16 mouse cellular contexts compared by ENCODE assay signal in the genomic region with DNA sequence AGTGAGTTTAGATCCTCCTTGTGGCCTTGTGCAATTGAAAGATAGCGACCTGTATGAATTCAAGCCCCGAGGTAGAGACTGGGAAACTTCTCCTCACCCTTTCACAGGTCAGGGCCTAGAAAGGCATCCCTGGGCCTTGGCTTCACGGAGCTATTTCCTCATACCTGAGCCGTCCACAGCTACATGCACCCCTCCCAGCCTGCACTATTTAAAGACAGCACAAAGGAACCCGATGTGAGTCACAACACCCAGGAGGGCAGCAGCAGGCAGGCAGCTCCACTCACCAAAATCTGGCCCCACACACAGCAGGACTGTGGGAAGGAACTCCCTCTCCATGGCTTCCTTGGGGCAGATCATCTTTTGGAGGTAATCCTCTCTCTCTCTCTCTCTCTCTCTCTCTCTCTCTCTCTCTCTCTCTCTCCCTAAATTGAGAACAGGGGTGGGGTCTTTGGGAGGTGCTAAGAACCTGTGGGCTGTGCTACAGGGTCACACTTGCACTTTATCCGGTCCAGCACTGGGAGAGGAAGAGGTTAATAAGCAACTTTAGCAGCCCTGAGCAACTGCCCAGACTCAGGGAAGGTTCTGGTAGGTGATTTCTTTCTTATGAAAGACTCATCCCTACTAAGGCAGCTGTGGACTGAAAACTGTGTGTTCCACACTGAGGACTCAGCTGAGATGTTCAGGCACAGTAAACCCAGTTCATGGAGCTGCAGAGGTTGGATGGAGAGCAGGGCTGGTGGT. TPM values are rescaled to one million over a fixed set of nuclear protein-coding genes. Genes with fewer than 3 reads are reported as not detected.
DNase-seq lines count a peak whose midpoint lies in the region; ATAC-seq and TF ChIP-seq lines count a peak whose summit lies in the region.
"Had no signal": no experiment of that assay in that cellular context is flagged by ENCODE, and none has a peak within 500 bp of the region (broad histone marks: within the 10 kb centered on the region; RNA-seq: fewer than 3 reads in every experiment).

TSS of gene Vtcn1 (plus strand) at position 235 of the 741 bp plus-strand sequence.

- no peaks in the 10 kb centered on the region for H3K36me3 ChIP-seq in hindbrain, embryonic 10.5 days
- H3K36me3 ChIP-seq in hindbrain, embryonic 11.5 days (ENCODE audit: control insufficient read depth, insufficient read depth, low read length) = no peaks in the 10 kb centered on the region
- no peaks in the 10 kb centered on the region for H3K36me3 ChIP-seq in lung, postnatal 0 days (ENCODE audit: insufficient read depth, low read length)
- H3K36me3 ChIP-seq in stomach, embryonic 14.5 days (ENCODE audit: control insufficient read depth, insufficient read depth, low read length) = no peaks in the 10 kb centered on the region

- H3K4me2 ChIP-seq in hindbrain, embryonic 11.5 days (replicated peaks; ENCODE audit: low read depth, low read length) = no peak within 1 kb of the TSS
- no peak within 1 kb of the TSS for H3K4me2 ChIP-seq in lung, postnatal 0 days (replicated peaks; ENCODE audit: low read depth, low read length)
- H3K4me2 ChIP-seq in stomach, embryonic 14.5 days (replicated peaks; ENCODE audit: low read depth, low read length) = no peak within 1 kb of the TSS
- H3K4me2 ChIP-seq: heart, embryonic 11.5 days had no signal

- no peaks in the 10 kb centered on the region for H3K27me3 ChIP-seq in hindbrain, embryonic 10.5 days (ENCODE audit: insufficient read depth, poor library complexity, severe bottlenecking)
- no peaks in the 10 kb centered on the region for H3K27me3 ChIP-seq in hindbrain, embryonic 11.5 days (ENCODE audit: control insufficient read depth, insufficient read depth, low read length)
- H3K27me3 ChIP-seq in lung, postnatal 0 days (replicated peaks; ENCODE audit: insufficient read depth, low read length) = no peaks in the 10 kb centered on the region
- no peaks in the 10 kb centered on the region for H3K27me3 ChIP-seq in Patski
- H3K27me3 ChIP-seq in stomach, embryonic 14.5 days (ENCODE audit: control insufficient read depth, insufficient read depth, low read length) = no peaks in the 10 kb centered on the region

- peak within 1 kb of the TSS; percentile 29; the same call in 1 of the 2 replicates for H3K27ac ChIP-seq in hindbrain, embryonic 10.5 days
- no peak within 1 kb of the TSS for H3K27ac ChIP-seq in hindbrain, embryonic 11.5 days (ENCODE audit: low read depth, low read length)
- no peak within 1 kb of the TSS for H3K27ac ChIP-seq in lung, postnatal 0 days (ENCODE audit: low read length)
- H3K27ac ChIP-seq in stomach, embryonic 14.5 days (ENCODE audit: low read length) = no peak within 1 kb of the TSS
- H3K27ac ChIP-seq: liver, embryonic 14.5 days had no signal

- in situ Hi-C loops in Patski (cut with MboI; ENCODE audit: low pct_unique_long_range_greater_than_20kb) = no loop called here

- POLR2A ChIA-PET in Patski (lab: Charles Lee) = interaction anchor here (1.2 kb wide), 1 partner anchor 31 kb away, joined by 4 read pairs; no protein-coding TSS in a partner anchor

- H3K4me3 ChIP-seq in hindbrain, embryonic 10.5 days = no peak within 1 kb of the TSS
- no peak within 1 kb of the TSS for H3K4me3 ChIP-seq in hindbrain, embryonic 11.5 days (ENCODE audit: low read depth, low read length)
- H3K4me3 ChIP-seq in lung, postnatal 0 days (ENCODE audit: low read depth, low read length) = no peak within 1 kb of the TSS
- H3K4me3 ChIP-seq in stomach, embryonic 14.5 days (ENCODE audit: low read depth, low read length) = no peak within 1 kb of the TSS

- ATAC-seq in hindbrain, embryonic 11.5 days (ENCODE audit: low FRiP score) = no peak
- peak; percentile 57 for ATAC-seq in lung, postnatal 0 days
- peak; percentile 86 for ATAC-seq in Patski
- peak; percentile 50; the same call in 1 of the 2 replicates for ATAC-seq in stomach, embryonic 14.5 days (ENCODE audit: insufficient number of reproducible peaks, insufficient read depth, low FRiP score, low read depth)
- ATAC-seq: midbrain, embryonic 16.5 days had no signal

- TF ChIP-seq CTCF in lung, postnatal 0 days (IDR thresholded peaks at IDR 0.05) = no peak
- no peak for TF ChIP-seq CTCF in Patski (IDR thresholded peaks at IDR 0.05)

- no peak within 1 kb of the TSS for H3K9ac ChIP-seq in hindbrain, embryonic 11.5 days (ENCODE audit: low read depth, low read length)
- H3K9ac ChIP-seq in lung, postnatal 0 days (replicated peaks; ENCODE audit: low read depth) = no peak within 1 kb of the TSS
- no peak within 1 kb of the TSS for H3K9ac ChIP-seq in stomach, embryonic 14.5 days (replicated peaks; ENCODE audit: low read depth, low read length)
- H3K9ac ChIP-seq: liver, embryonic 14.5 days had no signal

- no peaks in the 10 kb centered on the region for H3K9me3 ChIP-seq in hindbrain, embryonic 10.5 days
- no peaks in the 10 kb centered on the region for H3K9me3 ChIP-seq in hindbrain, embryonic 11.5 days (ENCODE audit: control insufficient read depth, low read length)
- H3K9me3 ChIP-seq in lung, postnatal 0 days (ENCODE audit: low read length) = no peaks in the 10 kb centered on the region
- no peaks in the 10 kb centered on the region for H3K9me3 ChIP-seq in stomach, embryonic 14.5 days (ENCODE audit: control insufficient read depth, low read depth, low read length)

- no peak for DNase-seq in hindbrain, embryonic 10.5 days (ENCODE audit: low spot score)
- no peak for DNase-seq in hindbrain, embryonic 11.5 days (ENCODE audit: low spot score)
- DNase-seq in lung, postnatal 0 days (ENCODE audit: low spot score) = peak; percentile 45
- no peak for DNase-seq in lung, postnatal 10 days
- peak; percentile 49 for DNase-seq in Patski (ENCODE audit: low read depth, low spot score)
- no peak for DNase-seq in right cerebral cortex, postnatal 25 days
- DNase-seq in spleen, postnatal 14 days (ENCODE audit: low spot score in 2 of 2) = no peak
- DNase-seq: cerebellum, adult 18-20 months; embryo, embryonic 11 days; layer of hippocampus, postnatal 36 days; left cerebral cortex, postnatal 4 days had no signal

- TF ChIP-seq EP300 in lung, postnatal 0 days (IDR thresholded peaks at IDR 0.05) = no peak

- CTCF ChIA-PET in Patski (lab: Charles Lee) = interaction anchor here (1.1 to 1.8 kb wide), 7 partner anchors 12 to 80 kb away, joined by 3 to 6 read pairs (median 3); no protein-coding TSS in a partner anchor

- WGBS in hindbrain, embryonic 10.5 days = 54% methylated on average over 6 of the region's 6 CpGs
- 59% methylated on average over 6 of the region's 6 CpGs for WGBS in hindbrain, embryonic 11.5 days
- 36% methylated on average over 6 of the region's 6 CpGs for WGBS in lung, postnatal 0 days
- 52% methylated on average over 6 of the region's 6 CpGs for whole genome bisulfite sequencing in stomach, embryonic 14.5 days

- H3K4me1 ChIP-seq in hindbrain, embryonic 10.5 days (replicated peaks) = peaks cover 32% of the 10 kb centered on the region
- H3K4me1 ChIP-seq in hindbrain, embryonic 11.5 days (replicated peaks; ENCODE audit: control insufficient read depth, insufficient read depth, low read length) = no peaks in the 10 kb centered on the region
- H3K4me1 ChIP-seq in lung, postnatal 0 days (ENCODE audit: insufficient read depth, low read depth, low read length) = no peaks in the 10 kb centered on the region
- no peaks in the 10 kb centered on the region for H3K4me1 ChIP-seq in stomach, embryonic 14.5 days (ENCODE audit: control insufficient read depth, insufficient read depth, low read length)

RNA-seq across cellular contexts. Expression of gene Vtcn1, which starts in this region (rescaled TPM):
- 0.10 and 0.13 TPM in 2 replicates for polyA plus RNA-seq in hindbrain, embryonic 10.5 days (2016; fragmentation: Nextera tagmentation; extraction: Ambion mirVana)
- 0.08 and 0.19 TPM in 2 replicates for polyA plus RNA-seq in hindbrain, embryonic 11.5 days (2014; fragmentation: Nextera tagmentation; extraction: Ambion mirVana)
- polyA plus RNA-seq in lung, postnatal 0 days (2015; fragmentation: Nextera tagmentation; extraction: Ambion mirVana) = 0.81 and 0.89 TPM in 2 replicates
- 1.8 TPM for polyA plus RNA-seq in Patski (2021)
- polyA plus RNA-seq in stomach, embryonic 14.5 days (2014; fragmentation: Nextera tagmentation; extraction: Ambion mirVana) = 1.7 and 2.0 TPM in 2 replicates
- polyA plus RNA-seq: heart, embryonic 11.5 days; liver, embryonic 14.5 days; midbrain, embryonic 16.5 days; neural tube, embryonic 11.5 days had no signal

Comparison
In these comparisons a context has a peak if more than half of its experiments do, and no peak if none do; other contexts are left out.
1. Peak in DNase-seq and ATAC-seq in lung, postnatal 0 days; RNA of the gene not detected or under 1 TPM.